Mouse (Mus musculus) adipocyte (in vitro differentiated cells): ENCODE measurements around the gene Adgrl4.
A peak's percentile ranks its signal among the peaks of the same experiment; 100 is the strongest.

ENCODE experiments used
- DNase-seq: peaks from one replicate; pipeline ENCODE4 v3.0.0-alpha.2; 2016; ENCODE audit warnings: low spot score

The Adgrl4 gene

GRCm38 (mm10) chr3:151505606-151506005 lies 67.9 kb downstream of the Adgrl4 start:
- DNase-seq, result peak; percentile 14

- DNase-seq, result no peak
Measured at GRCm38 (mm10) chr3:151511184-151511583, 73.5 kb downstream of the Adgrl4 start.

GRCm38 (mm10) chr3:151547182-151547581 lies 109.5 kb downstream of the Adgrl4 start:
- DNase-seq, result no peak

GRCm38 (mm10) chr3:151551002-151551401 lies 113.3 kb downstream of the Adgrl4 start:
- DNase-seq, result no peak

GRCm38 (mm10) chr3:151556635-151557034 lies 118.9 kb downstream of the Adgrl4 start:
- no peak for DNase-seq

- no peak for DNase-seq
Measured at GRCm38 (mm10) chr3:151557125-151557524, 119.4 kb downstream of the Adgrl4 start.

GRCm38 (mm10) chr3:151557607-151558006 lies 119.9 kb downstream of the Adgrl4 start:
- peak; percentile 31 for DNase-seq

GRCm38 (mm10) chr3:151558374-151558773 lies 120.7 kb downstream of the Adgrl4 start:
- no peak for DNase-seq

- no peak for DNase-seq
Measured at GRCm38 (mm10) chr3:151565664-151566621, 128.3 kb downstream of the Adgrl4 start.

- peak; percentile 58 for DNase-seq
Measured at GRCm38 (mm10) chr3:151566629-151567028, 128.9 kb downstream of the Adgrl4 start.

GRCm38 (mm10) chr3:151567541-151567940 lies 129.9 kb downstream of the Adgrl4 start:
- DNase-seq, result no peak

GRCm38 (mm10) chr3:151572089-151572488 lies 134.4 kb downstream of the Adgrl4 start:
- no peak for DNase-seq

- no peak for DNase-seq
Measured at GRCm38 (mm10) chr3:151575292-151575691, 137.6 kb downstream of the Adgrl4 start.

GRCm38 (mm10) chr3:151576155-151576554 lies 138.5 kb downstream of the Adgrl4 start:
- DNase-seq, result no peak

- peak; percentile 28 for DNase-seq
Measured at GRCm38 (mm10) chr3:151591904-151592303, 154.2 kb downstream of the Adgrl4 start.
